Mouse (Mus musculus) left cerebral cortex, postnatal 36 days (tissue): ENCODE measurements around the gene Pogz. TPM values are rescaled to one million over a fixed set of nuclear protein-coding genes. Genes with fewer than 3 reads are reported as not detected.

Experiments
- total RNA-seq, 2 experiments: library from RNA; stranded (reverse); gene quantifications; 2 replicates each; pipeline ENCODE4 v1.2.3; 2021

The Pogz gene
- total RNA-seq, 2 experiments from 2014 or later: 48.9 to 69.1 TPM

Other genes starting within 250 kb of the Pogz start
- gene Gm10972, start 194.5 kb upstream of the Pogz start, total RNA-seq: not detected
- gene Tuft1, start 178.7 kb upstream of the Pogz start, total RNA-seq: 1 to 10 TPM; 1.2 to 1.3 TPM
- gene Selenbp2, start 144.0 kb upstream of the Pogz start, total RNA-seq: not detected
- 1 to 10 TPM; 2.9 to 4.0 TPM for gene Cgn, start 51.1 kb upstream of the Pogz start, total RNA-seq
- 100 to 1,000 TPM; 267 TPM for gene Psmb4, start 49.4 kb downstream of the Pogz start, total RNA-seq
- gene Selenbp1, start 95.5 kb downstream of the Pogz start, total RNA-seq: 10 to 100 TPM in 1 of 2 experiments, 1 to 10 TPM in 1; 9.7 to 10.0 TPM
- 10 to 100 TPM; 20.6 to 24.4 TPM for gene Rfx5, start 116.5 kb downstream of the Pogz start, total RNA-seq
- gene Pi4kb, start 137.2 kb downstream of the Pogz start, total RNA-seq: 10 to 100 TPM; 55.4 to 57.1 TPM
- gene Zfp687, start 177.9 kb downstream of the Pogz start, total RNA-seq: 10 to 100 TPM; 24.0 to 26.1 TPM
- 100 to 1,000 TPM; 143 to 149 TPM for gene Psmd4, start 205.0 kb downstream of the Pogz start, total RNA-seq